Mouse (Mus musculus): ENCODE data around the gene Rasl11b. TPM values are rescaled to one million over a fixed set of nuclear protein-coding genes. Genes with fewer than 3 reads are reported as not detected.

Gene Rasl11b
- polyA plus RNA-seq, 2 experiments: 2.3 to 3.2 TPM

DNA sequence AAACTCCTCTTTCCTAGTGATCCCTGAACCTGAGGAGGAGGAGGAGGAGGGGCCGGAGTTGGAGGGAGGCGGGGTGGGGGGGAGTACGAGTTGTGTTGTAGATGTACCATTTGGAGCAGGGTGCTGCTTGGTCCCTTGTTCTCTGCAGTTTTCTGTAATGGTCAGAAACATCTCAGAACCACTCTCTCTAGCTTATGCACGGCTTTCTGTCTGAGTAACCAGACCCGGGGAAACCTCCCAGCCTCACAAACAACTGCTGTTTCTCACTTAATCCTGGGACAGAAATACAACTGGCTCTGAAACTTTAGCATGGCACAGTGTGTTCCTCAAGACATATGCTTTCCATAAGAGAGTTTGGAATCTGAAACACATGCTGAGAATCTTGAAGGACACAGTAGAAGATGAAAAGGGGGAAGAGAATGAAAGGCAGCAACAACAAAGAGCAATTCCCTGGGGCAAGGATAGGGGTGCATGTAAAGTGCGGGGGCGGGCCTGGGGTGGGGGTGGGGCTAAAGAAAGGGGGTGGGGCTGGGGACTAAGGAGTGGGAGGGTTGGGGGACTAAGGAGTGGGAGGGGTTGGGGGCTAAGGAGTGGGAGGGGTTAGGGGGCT lies 19.5 kb downstream of the Rasl11b start:
- H3K4me1 ChIP-seq (replicated peaks; ENCODE audit: control insufficient read depth in 2 of 2, insufficient read depth in 2 of 2, low read length in 1 of 2): no peaks in the 10 kb centered on the region
- 41% methylated on average over 7 of the region's 7 CpGs for WGBS (ENCODE audit: insufficient replicate concordance)
- no peak overlapping the region for H3K27ac ChIP-seq
- no peak overlapping the region for H3K4me3 ChIP-seq (ENCODE audit: insufficient read depth in 1 of 2, low read depth in 2 of 2, low read length in 2 of 2)
- no peak for ATAC-seq (ENCODE audit: insufficient read depth)
- H3K27me3 ChIP-seq (ENCODE audit: control insufficient read depth, insufficient read depth, low read length): no peaks in the 10 kb centered on the region
- no peaks in the 10 kb centered on the region for H3K36me3 ChIP-seq (replicated peaks; ENCODE audit: control insufficient read depth, insufficient read depth, low read depth)
- no peak overlapping the region for H3K4me2 ChIP-seq (ENCODE audit: low read depth)
- TF ChIP-seq EP300 (IDR thresholded peaks at IDR 0.05; ENCODE audit: low read depth): no peak
- no peak for TF ChIP-seq CTCF (IDR thresholded peaks at IDR 0.05; ENCODE audit: low read depth)
- no peaks in the 10 kb centered on the region for H3K9me3 ChIP-seq (ENCODE audit: control insufficient read depth, low read length)
- H3K9ac ChIP-seq (replicated peaks): no peak overlapping the region
- DNase-seq (ENCODE audit: low read depth in 3 of 3, low spot score in 3 of 3): no peak

- Histone ChIP-seq H3K4me1 (replicated peaks; ENCODE audit: control insufficient read depth in 2 of 2, insufficient read depth in 2 of 2, low read length in 1 of 2) (no peaks in the 10 kb centered on the region), H3K36me3 (replicated peaks; ENCODE audit: control insufficient read depth, insufficient read depth, low read depth) (no peaks in the 10 kb centered on the region), H3K9me3 (ENCODE audit: control insufficient read depth, low read length) (no peaks in the 10 kb centered on the region), H3K4me2 (ENCODE audit: low read depth) (no peak overlapping the region), H3K4me3 (ENCODE audit: insufficient read depth in 1 of 2, low read depth in 2 of 2, low read length in 2 of 2) (no peak overlapping the region), H3K27me3 (ENCODE audit: control insufficient read depth, insufficient read depth, low read length) (no peaks in the 10 kb centered on the region), H3K9ac (replicated peaks) (no peak overlapping the region), H3K27ac (no peak overlapping the region)
- ATAC-seq (ENCODE audit: insufficient read depth) (no peak), DNase-seq (ENCODE audit: low read depth in 3 of 3, low spot score in 3 of 3) (no peak)
- WGBS (ENCODE audit: insufficient replicate concordance): 61% methylated on average over 4 of the region's 4 CpGs
- no peak for TF ChIP-seq EP300 (IDR thresholded peaks at IDR 0.05; ENCODE audit: low read depth)
- no peak for TF ChIP-seq CTCF (IDR thresholded peaks at IDR 0.05; ENCODE audit: low read depth)
Observed at GRCm38 (mm10) chr5:74215125-74215524, 20.0 kb downstream of the Rasl11b start.

GRCm38 (mm10) chr5:74218524-74218923 lies 23.4 kb downstream of the Rasl11b start:
- no peak overlapping the region for H3K4me3 ChIP-seq (ENCODE audit: insufficient read depth in 1 of 2, low read depth in 2 of 2, low read length in 2 of 2)
- ATAC-seq (ENCODE audit: insufficient read depth) (no peak), DNase-seq (ENCODE audit: low read depth in 3 of 3, low spot score in 3 of 3) (no peak)
- H3K27me3 ChIP-seq (ENCODE audit: control insufficient read depth, insufficient read depth, low read length): no peaks in the 10 kb centered on the region
- no peak overlapping the region for H3K9ac ChIP-seq (replicated peaks)
- no peaks in the 10 kb centered on the region for H3K9me3 ChIP-seq (ENCODE audit: control insufficient read depth, low read length)
- H3K4me1 ChIP-seq (replicated peaks; ENCODE audit: control insufficient read depth in 2 of 2, insufficient read depth in 2 of 2, low read length in 1 of 2): no peaks in the 10 kb centered on the region
- no peak overlapping the region for H3K4me2 ChIP-seq (ENCODE audit: low read depth)
- H3K27ac ChIP-seq: no peak overlapping the region
- TF ChIP-seq EP300 (IDR thresholded peaks at IDR 0.05; ENCODE audit: low read depth): no peak
- no peak for TF ChIP-seq CTCF (IDR thresholded peaks at IDR 0.05; ENCODE audit: low read depth)
- no peaks in the 10 kb centered on the region for H3K36me3 ChIP-seq (replicated peaks; ENCODE audit: control insufficient read depth, insufficient read depth, low read depth)
- WGBS (ENCODE audit: insufficient replicate concordance): 70% methylated on average over 4 of the region's 4 CpGs

DNA sequence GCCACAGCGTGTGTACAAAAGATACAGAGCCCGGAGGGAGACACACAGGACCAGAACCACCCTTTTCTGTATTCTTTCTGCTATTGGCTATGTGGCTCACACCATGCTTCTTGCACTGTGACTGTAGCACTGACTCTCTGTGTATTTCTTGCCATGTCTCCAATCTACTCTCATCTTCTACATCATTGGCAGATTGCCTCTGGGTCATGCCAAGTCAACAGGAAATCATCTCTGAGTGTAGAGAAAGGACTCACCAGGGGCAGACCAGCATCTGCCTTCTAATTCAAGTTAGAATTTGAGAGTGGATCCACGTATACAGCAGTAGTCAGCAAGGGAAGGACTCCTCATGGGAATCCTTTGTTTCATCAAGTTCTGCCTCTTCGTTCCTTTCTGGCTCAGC lies 27.5 kb downstream of the Rasl11b start:
- WGBS (ENCODE audit: insufficient replicate concordance): 61% methylated on average over 4 of the region's 4 CpGs

GRCm38 (mm10) chr5:74224480-74224879 lies 29.4 kb downstream of the Rasl11b start:
- H3K27ac ChIP-seq: no peak overlapping the region
- H3K9ac ChIP-seq (replicated peaks): no peak overlapping the region
- H3K4me1 ChIP-seq (replicated peaks; ENCODE audit: control insufficient read depth in 2 of 2, insufficient read depth in 2 of 2, low read length in 1 of 2): no peaks in the 10 kb centered on the region
- TF ChIP-seq CTCF (IDR thresholded peaks at IDR 0.05; ENCODE audit: low read depth): no peak
- TF ChIP-seq EP300 (IDR thresholded peaks at IDR 0.05; ENCODE audit: low read depth): no peak
- DNase-seq (ENCODE audit: low read depth in 3 of 3, low spot score in 3 of 3) (no peak), ATAC-seq (ENCODE audit: insufficient read depth) (no peak)
- H3K36me3 ChIP-seq (replicated peaks; ENCODE audit: control insufficient read depth, insufficient read depth, low read depth): no peaks in the 10 kb centered on the region
- no peak overlapping the region for H3K4me2 ChIP-seq (ENCODE audit: low read depth)
- no peaks in the 10 kb centered on the region for H3K9me3 ChIP-seq (ENCODE audit: control insufficient read depth, low read length)
- 77% methylated on average over 6 of the region's 6 CpGs for WGBS (ENCODE audit: insufficient replicate concordance)
- H3K4me3 ChIP-seq (ENCODE audit: insufficient read depth in 1 of 2, low read depth in 2 of 2, low read length in 2 of 2): no peak overlapping the region
- H3K27me3 ChIP-seq (ENCODE audit: control insufficient read depth, insufficient read depth, low read length): no peaks in the 10 kb centered on the region

More for the DNA sequence above, 27.5 kb downstream of the Rasl11b start:
- Histone ChIP-seq H3K27me3 (ENCODE audit: control insufficient read depth, insufficient read depth, low read length) (no peaks in the 10 kb centered on the region), H3K4me2 (ENCODE audit: low read depth) (no peak overlapping the region), H3K4me1 (replicated peaks; ENCODE audit: control insufficient read depth in 2 of 2, insufficient read depth in 2 of 2, low read length in 1 of 2) (no peaks in the 10 kb centered on the region), H3K36me3 (replicated peaks; ENCODE audit: control insufficient read depth, insufficient read depth, low read depth) (no peaks in the 10 kb centered on the region), H3K9ac (replicated peaks) (no peak overlapping the region), H3K9me3 (ENCODE audit: control insufficient read depth, low read length) (no peaks in the 10 kb centered on the region), H3K4me3 (ENCODE audit: insufficient read depth in 1 of 2, low read depth in 2 of 2, low read length in 2 of 2) (no peak overlapping the region), H3K27ac (no peak overlapping the region)
- no peak for ATAC-seq (ENCODE audit: insufficient read depth)
- DNase-seq (ENCODE audit: low read depth in 3 of 3, low spot score in 3 of 3): no peak
- TF ChIP-seq EP300 (IDR thresholded peaks at IDR 0.05; ENCODE audit: low read depth) (no peak), CTCF (IDR thresholded peaks at IDR 0.05; ENCODE audit: low read depth) (no peak)

Data from liver, embryonic 14.5 days (tissue).